14 mouse cellular contexts compared by ENCODE assay signal in genomic region chr1:127603697-127604631, GRCm38 (mm10).
DNase-seq lines count a peak whose midpoint lies in the region; ATAC-seq and TF ChIP-seq lines count a peak whose summit lies in the region.
"Had no signal": no experiment of that assay in that cellular context is flagged by ENCODE, and none has a peak within 500 bp of the region (broad histone marks: within the 10 kb centered on the region; RNA-seq: fewer than 3 reads in every experiment).

No protein-coding gene starts in this region.

- H3K9me3 ChIP-seq in hindbrain, embryonic 10.5 days, result no peaks in the 10 kb centered on the region
- H3K9me3 ChIP-seq in midbrain, embryonic 14.5 days (ENCODE audit: control insufficient read depth, low read length), result no peaks in the 10 kb centered on the region
- H3K9me3 ChIP-seq: G1E; limb, embryonic 12.5 days had no signal

- TF ChIP-seq EP300 in heart, adult 2 months (IDR thresholded peaks at IDR 0.05; ENCODE audit: insufficient read depth, low read depth, low read length), result no peak

- H3K27me3 ChIP-seq in hindbrain, embryonic 10.5 days (ENCODE audit: insufficient read depth, poor library complexity, severe bottlenecking), result no peaks in the 10 kb centered on the region
- no peaks in the 10 kb centered on the region for H3K27me3 ChIP-seq in midbrain, embryonic 14.5 days (ENCODE audit: control insufficient read depth, insufficient read depth, low read length)
- no peaks in the 10 kb centered on the region for H3K27me3 ChIP-seq in heart, adult 2 months (ENCODE audit: control insufficient read depth, insufficient read depth, low read length)
- H3K27me3 ChIP-seq: limb, embryonic 12.5 days had no signal

- H3K36me3 ChIP-seq in hindbrain, embryonic 10.5 days, result no peaks in the 10 kb centered on the region
- H3K36me3 ChIP-seq in midbrain, embryonic 14.5 days (ENCODE audit: control insufficient read depth, insufficient read depth, low read length), result no peaks in the 10 kb centered on the region
- no peaks in the 10 kb centered on the region for H3K36me3 ChIP-seq in heart, adult 2 months (ENCODE audit: control insufficient read depth, insufficient read depth, low read length)
- H3K36me3 ChIP-seq: G1E; limb, embryonic 12.5 days had no signal

- H3K4me2 ChIP-seq in midbrain, embryonic 14.5 days (ENCODE audit: low read length), result no peak overlapping the region
- H3K4me2 ChIP-seq: limb, embryonic 12.5 days had no signal

- TF ChIP-seq POLR2A in heart, adult 2 months (IDR thresholded peaks at IDR 0.05; ENCODE audit: insufficient read depth, low read depth, low read length), result no peak

- no peak overlapping the region for H3K4me3 ChIP-seq in hindbrain, embryonic 10.5 days
- H3K4me3 ChIP-seq in midbrain, embryonic 14.5 days (replicated peaks; ENCODE audit: low read depth, low read length), result no peak overlapping the region
- no peak overlapping the region for H3K4me3 ChIP-seq in heart, adult 2 months
- H3K4me3 ChIP-seq: limb, embryonic 12.5 days; myocyte had no signal

- H3K4me1 ChIP-seq in hindbrain, embryonic 10.5 days (replicated peaks), result peaks cover 16% of the 10 kb centered on the region
- H3K4me1 ChIP-seq in midbrain, embryonic 14.5 days (ENCODE audit: control insufficient read depth, insufficient read depth, low read length), result peaks cover 23% of the 10 kb centered on the region
- H3K4me1 ChIP-seq in heart, adult 2 months (ENCODE audit: control insufficient read depth, insufficient read depth, low read length), result no peaks in the 10 kb centered on the region
- H3K4me1 ChIP-seq: limb, embryonic 12.5 days had no signal

- no peak overlapping the region; the same call in 1 of the 2 replicates for H3K9ac ChIP-seq in midbrain, embryonic 14.5 days (replicated peaks; ENCODE audit: low read length)
- no peak overlapping the region for H3K9ac ChIP-seq in heart, adult 2 months (ENCODE audit: low read depth, low read length)
- H3K9ac ChIP-seq: limb, embryonic 12.5 days had no signal

- H3K27ac ChIP-seq in hindbrain, embryonic 10.5 days, result 0 out of 2 replicates have a peak overlapping the region, but pooled peaks have one; percentile 24
- peak overlapping the region; percentile 78 for H3K27ac ChIP-seq in midbrain, embryonic 14.5 days (replicated peaks; ENCODE audit: low read depth, low read length)
- no peak overlapping the region for H3K27ac ChIP-seq in heart, adult 2 months
- H3K27ac ChIP-seq: limb, embryonic 12.5 days; stomach, postnatal 0 days had no signal

- intact Hi-C loops in heart, adult 2 months (cut with DNase I), result no loop called here

- WGBS in hindbrain, embryonic 10.5 days, result 61% methylated on average over 9 of the region's 9 CpGs
- WGBS in midbrain, embryonic 14.5 days, result 34% methylated on average over 9 of the region's 9 CpGs
- 81% methylated on average over 9 of the region's 9 CpGs for WGBS in heart, adult 2 months

- no peaks in the 10 kb centered on the region for H3K79me2 ChIP-seq in heart, adult 2 months (replicated peaks; ENCODE audit: control insufficient read depth, insufficient read depth, low read length)

- ATAC-seq in midbrain, embryonic 14.5 days (ENCODE audit: low FRiP score, low TSS enrichment), result peak; percentile 80

- DNase-seq in embryo, embryonic 10 days (ENCODE audit: low spot score), result peak; percentile 34
- no peak for DNase-seq in embryo, embryonic 9.5 days (ENCODE audit: extremely low spot score)
- DNase-seq in brain, adult 2 months (ENCODE audit: low read depth, low spot score), result peak; percentile 73
- DNase-seq in hindbrain, embryonic 10.5 days (ENCODE audit: low spot score), result peak; percentile 6
- DNase-seq in midbrain, embryonic 14.5 days, result peak; percentile 86
- DNase-seq in T-cell, adult 2 months (ENCODE audit: low spot score), result no peak
- DNase-seq in gastrocnemius, adult 18-20 months (ENCODE audit: low spot score), result no peak
- no peak for DNase-seq in heart, adult 2 months
- DNase-seq: kidney, adult 11 months; lung, adult 18-20 months had no signal

- no peak for TF ChIP-seq CTCF in heart, adult 2 months (IDR thresholded peaks at IDR 0.05)

Comparison
In these comparisons a context has a peak if more than half of its experiments do, and no peak if none do; other contexts are left out.
1. DNase-seq: peak in embryo, embryonic 10 days (single experiment), brain, adult 2 months (single experiment), hindbrain, embryonic 10.5 days (single experiment) and midbrain, embryonic 14.5 days (single experiment); none in embryo, embryonic 9.5 days (single experiment), T-cell, adult 2 months (single experiment), gastrocnemius, adult 18-20 months (single experiment) and heart, adult 2 months (0 of 2).